Mouse (Mus musculus) hindbrain, embryonic 13.5 days (tissue): ENCODE measurements around the gene Eya2. TPM values are rescaled to one million over a fixed set of nuclear protein-coding genes. Genes with fewer than 3 reads are reported as not detected.

Experiments
- ATAC-seq: fragments of 200-750 bp; cut with Nextera tagmentation; 2 replicates; pipeline ENCODE4 v1.8.0; 2017; ENCODE audit warnings: moderate TSS enrichment; ENCODE audit not compliant: low FRiP score
- H3K27ac ChIP-seq: fragments of 300-500 bp; sonication (generic); 2 replicates; pipeline ENCODE4 v1.5.1; 2015; ENCODE audit warnings: inconsistent platforms, mild to moderate bottlenecking, moderate library complexity
- H3K27me3 ChIP-seq: fragments of 300-500 bp; sonication (generic); 2 replicates; pipeline ENCODE4 v1.6.1; 2015; ENCODE audit warnings: mild to moderate bottlenecking, inconsistent platforms
- H3K36me3 ChIP-seq: fragments of 300-500 bp; sonication (generic); 2 replicates; pipeline ENCODE4 v1.6.1; 2015; ENCODE audit warnings: mild to moderate bottlenecking, inconsistent platforms
- H3K4me1 ChIP-seq: fragments of 300-500 bp; sonication (generic); replicated peaks from 2 replicates; pipeline ENCODE4 v1.6.1; 2015; ENCODE audit warnings: inconsistent platforms
- H3K4me2 ChIP-seq: fragments of 300-500 bp; sonication (generic); 2 replicates; pipeline ENCODE4 v1.6.1; 2015; ENCODE audit warnings: inconsistent platforms, mild to moderate bottlenecking, moderate library complexity
- H3K4me3 ChIP-seq: fragments of 300-500 bp; sonication (generic); 2 replicates; pipeline ENCODE4 v1.5.1; 2015; ENCODE audit warnings: mild to moderate bottlenecking, inconsistent platforms
- H3K9ac ChIP-seq: fragments of 300-500 bp; sonication (generic); 2 replicates; pipeline ENCODE4 v1.6.1; 2015; ENCODE audit warnings: mild to moderate bottlenecking, inconsistent platforms
- H3K9me3 ChIP-seq: fragments of 300-500 bp; sonication (generic); 2 replicates; pipeline ENCODE4 v1.6.1; 2016; ENCODE audit warnings: inconsistent platforms
- WGBS: fragments of 180-500 bp; shearing (Covaris S2); methylation state at CpG from one replicate; pipeline ENCODE4 v1.1.7; 2015; 5-methylcytosine and 5-hydroxymethylcytosine counted together
- polyA plus RNA-seq: library from polyadenylated mRNA; unstranded; fragments of >200 nt; fragmentation: Nextera tagmentation; extraction: Ambion mirVana; gene quantifications from 2 replicates; pipeline ENCODE4 v1.2.1, GENCODE M21; 2015

Gene Eya2
- polyA plus RNA-seq, 1 experiment from 2014 or later: 12.8 TPM

DNA sequence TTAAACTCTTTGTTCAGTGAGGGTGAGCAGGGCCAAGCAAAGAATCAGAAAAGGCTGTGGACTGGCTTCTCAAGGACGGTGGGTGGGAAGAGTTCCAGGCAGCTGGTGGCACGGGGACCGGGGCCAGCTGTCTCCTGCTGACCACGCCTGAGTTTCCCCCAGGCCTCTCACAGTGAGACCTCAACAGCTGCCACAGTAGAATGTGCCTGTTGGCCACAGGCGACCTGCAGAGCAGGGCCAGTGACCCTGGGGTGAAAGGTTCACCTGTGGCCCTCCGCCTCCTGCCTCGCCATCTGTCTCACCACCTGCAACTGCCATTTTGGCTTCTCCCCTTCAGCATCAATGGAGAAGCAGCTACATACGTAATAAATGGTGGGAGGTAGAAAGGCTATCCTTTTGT, 35.1 kb downstream of the Eya2 start:
- Histone ChIP-seq H3K27ac (peak overlapping the region; percentile 30; the same call in 1 of the 2 replicates), H3K4me2 (no peak overlapping the region), H3K36me3 (no peaks in the 10 kb centered on the region), H3K4me3 (no peak overlapping the region), H3K4me1 (peaks cover 24% of the 10 kb centered on the region), H3K9ac (no peak overlapping the region), H3K27me3 (no peaks in the 10 kb centered on the region), H3K9me3 (no peaks in the 10 kb centered on the region)
- WGBS: 34% methylated on average over 8 of the region's 8 CpGs
- ATAC-seq: no peak

DNA sequence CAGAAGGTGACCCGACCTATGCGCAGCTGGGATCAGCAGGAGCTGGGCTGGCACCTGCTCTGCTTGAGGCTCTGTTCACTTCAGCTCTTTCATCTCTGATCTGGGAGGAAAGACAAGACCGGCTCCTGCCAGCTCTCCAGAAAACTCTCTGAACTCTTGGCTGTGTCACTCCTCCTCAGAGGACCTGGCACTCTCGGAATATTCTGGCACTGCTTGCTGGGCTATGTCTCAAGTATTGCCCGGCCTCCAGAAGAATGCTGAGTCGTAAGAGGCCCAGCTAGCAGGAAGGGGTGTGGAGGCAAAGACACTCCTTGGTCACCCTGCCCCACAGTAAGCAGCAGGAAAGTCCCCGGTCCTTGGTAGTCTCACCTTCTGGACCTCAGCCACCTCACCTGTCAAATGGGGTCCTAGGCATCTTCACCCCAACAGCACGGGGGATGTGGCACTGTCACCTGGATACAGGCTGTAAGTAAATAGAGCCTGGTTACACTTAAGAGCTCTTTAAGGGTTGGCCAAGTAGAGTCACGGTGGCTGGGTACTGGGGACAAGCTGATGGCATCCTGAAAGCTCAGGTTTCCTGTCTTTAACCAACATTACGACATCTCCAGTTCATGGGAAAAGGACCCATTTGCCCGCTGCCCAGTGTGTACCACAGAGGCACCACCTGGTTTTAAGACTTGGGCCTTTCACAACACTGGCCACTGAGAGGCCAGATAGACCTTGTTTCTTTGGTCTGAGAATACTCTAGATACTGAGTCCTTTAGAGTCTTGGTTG, 38.4 kb downstream of the Eya2 start:
- Histone ChIP-seq H3K36me3 (no peaks in the 10 kb centered on the region), H3K27me3 (no peaks in the 10 kb centered on the region), H3K9me3 (peaks cover 5% of the 10 kb centered on the region; the same call in 1 of the 2 replicates), H3K4me3 (no peak overlapping the region), H3K27ac (no peak overlapping the region), H3K9ac (no peak overlapping the region), H3K4me1 (peaks cover 18% of the 10 kb centered on the region), H3K4me2 (no peak overlapping the region)
- 82% methylated on average over 11 of the region's 11 CpGs for WGBS
- no peak for ATAC-seq

GRCm38 (mm10) chr2:165634481-165634880, 39.6 kb downstream of the Eya2 start:
- WGBS: 55% methylated on average over 7 of the region's 7 CpGs
- peak overlapping the region; percentile 6; the same call in 1 of the 2 replicates for H3K27ac ChIP-seq
- no peak for ATAC-seq
- no peaks in the 10 kb centered on the region for H3K27me3 ChIP-seq
- H3K9me3 ChIP-seq: peaks cover 5% of the 10 kb centered on the region; the same call in 1 of the 2 replicates
- peaks cover 18% of the 10 kb centered on the region for H3K4me1 ChIP-seq
- H3K4me2 ChIP-seq: no peak overlapping the region
- H3K4me3 ChIP-seq: no peak overlapping the region
- no peaks in the 10 kb centered on the region for H3K36me3 ChIP-seq
- H3K9ac ChIP-seq: no peak overlapping the region

DNA sequence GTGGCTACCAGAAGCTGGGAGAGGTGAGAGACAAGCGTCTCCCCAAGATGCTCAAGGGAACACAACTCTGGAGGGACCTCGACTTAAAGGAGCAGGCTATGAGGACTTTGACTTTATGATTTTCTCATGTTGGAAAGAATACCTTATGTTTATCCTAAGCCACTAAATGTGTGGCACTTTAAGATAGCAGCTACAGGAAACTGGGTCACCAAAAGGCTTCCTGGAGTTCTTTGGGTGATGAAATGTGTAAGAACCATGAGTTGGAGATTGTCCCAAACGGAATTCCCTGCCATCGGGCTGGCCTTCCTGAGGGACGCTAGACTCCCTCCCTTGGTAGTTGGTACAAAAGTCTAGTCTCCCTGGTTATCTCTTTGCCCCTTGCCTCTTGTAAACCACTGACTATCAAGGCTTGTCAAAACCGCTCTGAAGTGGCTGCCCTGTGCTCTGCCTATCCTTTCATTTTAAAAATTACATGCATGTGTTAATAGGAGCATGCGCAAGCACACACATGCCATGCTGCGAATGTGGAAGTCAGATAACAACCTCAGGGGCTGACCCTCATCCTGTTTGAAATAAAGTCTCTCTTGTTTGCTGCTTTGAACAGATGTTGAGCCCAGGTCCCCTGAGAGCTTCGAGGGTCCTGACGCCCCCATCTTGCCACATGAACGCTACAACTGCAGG, 44.4 kb downstream of the Eya2 start:
- no peak overlapping the region for H3K4me2 ChIP-seq
- no peaks in the 10 kb centered on the region for H3K36me3 ChIP-seq
- H3K27ac ChIP-seq: no peak overlapping the region
- H3K4me1 ChIP-seq: peaks cover 35% of the 10 kb centered on the region
- H3K9ac ChIP-seq: no peak overlapping the region
- WGBS: 76% methylated on average over 11 of the region's 11 CpGs
- peaks cover 5% of the 10 kb centered on the region; the same call in 1 of the 2 replicates for H3K9me3 ChIP-seq
- no peak overlapping the region for H3K4me3 ChIP-seq
- H3K27me3 ChIP-seq: no peaks in the 10 kb centered on the region
- ATAC-seq: no peak

- H3K27ac ChIP-seq: peak overlapping the region; percentile 55
- no peak overlapping the region; the same call in 1 of the 2 replicates for H3K9ac ChIP-seq
- H3K36me3 ChIP-seq: no peaks in the 10 kb centered on the region
- H3K4me2 ChIP-seq: 0 out of 2 replicates have a peak overlapping the region, but pooled peaks have one; percentile 13
- H3K4me3 ChIP-seq: no peak overlapping the region
- 42% methylated on average over 14 of the region's 14 CpGs for WGBS
- peaks cover 28% of the 10 kb centered on the region for H3K4me1 ChIP-seq
- peak; percentile 57; the same call in 1 of the 2 replicates for ATAC-seq
- peaks cover 3% of the 10 kb centered on the region; the same call in 1 of the 2 replicates for H3K9me3 ChIP-seq
- no peaks in the 10 kb centered on the region for H3K27me3 ChIP-seq
Measured at GRCm38 (mm10) chr2:165641909-165642505, 47.2 kb downstream of the Eya2 start.

DNA sequence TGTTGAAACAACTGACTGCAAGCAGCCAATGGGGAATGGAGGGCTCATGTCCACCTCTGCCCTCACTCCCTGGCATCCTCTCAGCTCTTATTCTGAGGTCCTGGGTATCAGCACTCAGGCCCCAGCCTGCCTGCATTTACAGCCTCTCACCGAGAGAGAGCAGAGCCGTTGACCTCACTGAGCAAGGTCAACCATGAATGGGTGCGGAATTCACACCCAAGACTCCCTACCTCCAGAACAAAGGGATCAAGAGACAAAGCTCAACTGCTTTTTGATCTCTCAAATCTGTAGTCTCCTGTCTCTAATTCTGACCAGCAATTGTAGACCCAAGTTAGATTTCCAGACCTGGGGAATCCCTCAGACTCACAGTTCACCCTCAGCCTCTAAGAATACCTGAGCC, 48.8 kb downstream of the Eya2 start:
- WGBS: 46% methylated on average over 3 of the region's 3 CpGs
- no peak overlapping the region for H3K27ac ChIP-seq

DNA sequence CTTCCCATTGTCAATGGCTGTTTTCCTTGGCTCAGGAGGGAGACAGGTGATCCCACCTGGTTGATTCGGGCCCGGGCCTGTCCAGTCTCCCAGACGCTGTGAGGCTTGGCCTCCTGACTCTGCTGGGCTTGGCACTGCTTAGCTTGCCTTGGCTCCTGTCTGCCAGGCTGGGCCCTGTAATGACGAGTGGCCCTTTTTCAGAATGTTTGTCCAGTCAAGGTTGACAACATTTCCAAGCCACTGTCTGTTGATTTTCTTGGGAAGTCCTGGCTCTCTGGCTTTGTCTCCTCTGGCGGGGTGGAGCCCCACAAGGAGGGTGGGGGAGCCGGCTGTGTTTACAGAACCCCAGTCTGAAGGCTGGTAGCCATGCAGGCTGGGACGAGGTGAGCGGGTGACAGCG, 49.2 kb downstream of the Eya2 start:
- Histone ChIP-seq H3K4me2 (no peak overlapping the region), H3K9me3 (no peaks in the 10 kb centered on the region), H3K9ac (no peak overlapping the region), H3K27ac (no peak overlapping the region), H3K27me3 (no peaks in the 10 kb centered on the region), H3K36me3 (no peaks in the 10 kb centered on the region), H3K4me3 (no peak overlapping the region), H3K4me1 (peaks cover 28% of the 10 kb centered on the region)
- 88% methylated on average over 9 of the region's 9 CpGs for WGBS
- no peak for ATAC-seq

More for the DNA sequence above, 48.8 kb downstream of the Eya2 start:
- H3K4me1 ChIP-seq: peaks cover 28% of the 10 kb centered on the region
- H3K36me3 ChIP-seq: no peaks in the 10 kb centered on the region
- no peak overlapping the region for H3K4me3 ChIP-seq
- H3K27me3 ChIP-seq: no peaks in the 10 kb centered on the region
- no peaks in the 10 kb centered on the region for H3K9me3 ChIP-seq
- H3K4me2 ChIP-seq: no peak overlapping the region
- no peak overlapping the region for H3K9ac ChIP-seq
- no peak for ATAC-seq

DNA sequence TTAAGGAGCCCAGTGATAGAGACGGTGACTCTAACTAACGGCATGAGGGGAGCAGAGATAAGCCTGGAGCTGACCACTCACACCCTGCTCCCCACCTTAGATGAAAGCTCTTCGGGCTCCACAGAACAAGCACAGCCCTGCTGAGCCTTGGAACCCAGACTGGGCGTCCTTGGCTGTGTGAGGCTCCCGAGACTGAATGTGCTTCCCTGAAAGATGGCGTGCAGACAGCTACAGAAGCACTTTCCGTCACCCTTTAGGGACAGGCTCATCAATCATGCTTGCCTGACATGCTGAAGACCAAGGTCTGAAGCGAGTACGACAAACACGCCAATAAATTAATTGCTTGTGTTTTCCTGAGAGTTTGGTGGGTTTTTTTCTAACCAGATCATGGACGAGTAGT, 56.2 kb downstream of the Eya2 start:
- Histone ChIP-seq H3K27ac (peak overlapping the region; percentile 36; the same call in 1 of the 2 replicates), H3K36me3 (no peaks in the 10 kb centered on the region), H3K4me1 (peaks cover 42% of the 10 kb centered on the region), H3K9me3 (no peaks in the 10 kb centered on the region), H3K27me3 (no peaks in the 10 kb centered on the region), H3K9ac (no peak overlapping the region), H3K4me3 (no peak overlapping the region), H3K4me2 (no peak overlapping the region)
- ATAC-seq: no peak
- WGBS: 42% methylated on average over 11 of the region's 11 CpGs

- Histone ChIP-seq H3K4me3 (no peak overlapping the region), H3K4me2 (no peak overlapping the region), H3K9me3 (no peaks in the 10 kb centered on the region), H3K9ac (no peak overlapping the region), H3K36me3 (no peaks in the 10 kb centered on the region), H3K27ac (0 out of 2 replicates have a peak overlapping the region, but pooled peaks have one; percentile 58), H3K27me3 (no peaks in the 10 kb centered on the region), H3K4me1 (peaks cover 51% of the 10 kb centered on the region)
- no peak for ATAC-seq
- 65% methylated on average over 6 of the region's 6 CpGs for WGBS
Measured at GRCm38 (mm10) chr2:165652281-165652680, 57.4 kb downstream of the Eya2 start.

GRCm38 (mm10) chr2:165653001-165653921, 58.4 kb downstream of the Eya2 start:
- Histone ChIP-seq H3K9me3 (no peaks in the 10 kb centered on the region), H3K9ac (no peak overlapping the region), H3K4me2 (no peak overlapping the region), H3K36me3 (no peaks in the 10 kb centered on the region), H3K4me3 (no peak overlapping the region), H3K27ac (peak overlapping the region; percentile 58), H3K27me3 (no peaks in the 10 kb centered on the region), H3K4me1 (peaks cover 59% of the 10 kb centered on the region)
- peak; percentile 66; the same call in 1 of the 2 replicates for ATAC-seq
- 27% methylated on average over 14 of the region's 14 CpGs for WGBS

DNA sequence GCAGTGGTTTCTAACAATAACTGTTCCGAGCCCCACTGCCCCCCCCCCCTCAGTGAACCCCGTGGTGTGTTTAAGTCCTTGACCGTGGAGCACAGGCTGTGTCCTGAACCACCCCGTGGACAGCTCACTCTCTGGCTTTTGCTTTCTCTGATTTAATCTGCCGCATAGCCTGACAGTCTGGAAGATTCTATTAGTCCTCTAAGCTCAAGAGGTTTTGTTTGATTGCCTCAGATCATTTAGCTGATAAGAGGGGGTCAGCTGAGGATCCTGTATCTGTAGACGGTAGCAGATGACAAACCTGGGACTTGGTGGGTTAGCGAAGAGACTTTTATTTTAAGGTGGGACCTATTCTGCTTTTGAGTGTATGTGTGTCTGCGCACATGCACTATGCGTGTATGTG, 59.3 kb downstream of the Eya2 start:
- Histone ChIP-seq H3K4me3 (no peak overlapping the region), H3K36me3 (no peaks in the 10 kb centered on the region), H3K9me3 (no peaks in the 10 kb centered on the region), H3K9ac (no peak overlapping the region), H3K27me3 (no peaks in the 10 kb centered on the region), H3K4me1 (peaks cover 59% of the 10 kb centered on the region), H3K27ac (peak overlapping the region; percentile 58; the same call in 1 of the 2 replicates), H3K4me2 (no peak overlapping the region)
- 48% methylated on average over 9 of the region's 9 CpGs for WGBS
- ATAC-seq: no peak
